Mouse (Mus musculus) heart, adult 2 months (tissue): ENCODE measurements around the gene Slc24a3. TPM values are rescaled to one million over a fixed set of nuclear protein-coding genes. Genes with fewer than 3 reads are reported as not detected.

ENCODE experiments used
- DNase-seq, 2 experiments: peaks; one replicate each; pipeline ENCODE4 v3.0.0; 2021
- H3K27ac ChIP-seq: fragments of 200-600 bp; 2 replicates; pipeline ENCODE4 v1.8.1; 2022
- H3K27me3 ChIP-seq: fragments of 200-500 bp; 2 replicates; pipeline ENCODE4 v1.6.1; 2012; ENCODE audit warnings: mild to moderate bottlenecking, low read length, inconsistent platforms, mixed read lengths; ENCODE audit not compliant: control insufficient read depth, insufficient read depth
- H3K36me3 ChIP-seq: fragments of 200-500 bp; 2 replicates; pipeline ENCODE4 v1.6.1; 2012; ENCODE audit warnings: low read length, inconsistent platforms; ENCODE audit not compliant: control insufficient read depth, insufficient read depth
- H3K4me1 ChIP-seq: fragments of 200-500 bp; 2 replicates; pipeline ENCODE4 v1.6.1; 2011; ENCODE audit warnings: low read length; ENCODE audit not compliant: control insufficient read depth, insufficient read depth
- H3K4me3 ChIP-seq: fragments of 200-600 bp; 2 replicates; pipeline ENCODE4 v1.8.1; 2022
- H3K79me2 ChIP-seq: fragments of 200-500 bp; replicated peaks from 2 replicates; pipeline ENCODE4 v1.6.1; 2012; ENCODE audit warnings: mild to moderate bottlenecking, inconsistent platforms, low read length, moderate library complexity, mixed read lengths; ENCODE audit not compliant: control insufficient read depth, insufficient read depth
- H3K9ac ChIP-seq: fragments of 200-500 bp; 2 replicates; pipeline ENCODE4 v1.6.1; 2012; ENCODE audit warnings: low read depth, mild to moderate bottlenecking, control low read depth, inconsistent platforms, low read length, mixed read lengths
- CTCF ChIP-seq: fragments of 200-600 bp; IDR thresholded peaks from 2 replicates; pipeline ENCODE4 v1.8.1; 2022; ENCODE audit warnings: antibody characterized with exemption, mild to moderate bottlenecking, moderate library complexity
- EP300 ChIP-seq: fragments of 200-500 bp; IDR thresholded peaks from 2 replicates; pipeline ENCODE4 v1.6.1; 2011; ENCODE audit warnings: low read depth, low read length, control low read depth; ENCODE audit not compliant: insufficient read depth
- POLR2A ChIP-seq: fragments of 200-500 bp; IDR thresholded peaks from 2 replicates; pipeline ENCODE4 v1.6.1; 2011; ENCODE audit warnings: mild to moderate bottlenecking, low read depth, low read length, control low read depth; ENCODE audit not compliant: insufficient read depth
- WGBS: fragments of 180-500 bp; shearing (Covaris S2); methylation state at CpG from one replicate; pipeline ENCODE4 v1.1.7; 2018; 5-methylcytosine and 5-hydroxymethylcytosine counted together
- intact Hi-C: fragments of 180-260 bp; cut with DNase I; formaldehyde crosslinking; loops from one replicate; pipeline ENCODE4 v1.15.1; 2025
- polyA plus RNA-seq: library from polyadenylated mRNA; depleted of rRNA; stranded (reverse); fragments of >200 nt; gene quantifications from 2 replicates; pipeline ENCODE4 v1.2.3, GENCODE M21; 2012
- total RNA-seq, 2 experiments: library from RNA; stranded (reverse); gene quantifications; 2 replicates each; pipeline ENCODE4 v1.2.3; 2021

Gene Slc24a3
- total and polyA plus RNA-seq, 3 experiments, result 2.7 to 3.6 (median 2.8) TPM

DNA sequence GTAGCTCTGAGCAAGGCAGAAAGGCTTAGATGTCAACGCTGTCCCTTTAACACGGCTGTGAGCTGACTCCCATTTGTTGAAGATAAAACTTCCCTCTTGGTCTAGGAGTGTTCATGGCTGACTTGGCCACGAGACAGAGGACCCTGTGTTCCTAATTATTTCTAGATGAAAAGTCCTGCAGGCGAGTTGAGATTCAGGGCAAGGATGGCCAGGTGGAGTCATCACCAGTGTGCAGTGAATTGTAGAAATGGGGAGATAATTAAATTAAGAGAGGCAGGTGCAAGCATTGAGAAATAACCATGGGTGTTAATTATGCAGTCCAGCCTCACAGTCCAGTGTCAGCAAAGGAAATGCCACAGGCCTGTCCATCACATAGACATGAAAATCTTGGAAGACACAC is 158.3 kb downstream of the Slc24a3 start:
- TF ChIP-seq CTCF, result no peak
- no peak for TF ChIP-seq EP300
- TF ChIP-seq POLR2A, result no peak
- Histone ChIP-seq H3K27me3 (no peaks in the 10 kb centered on the region), H3K4me1 (no peaks in the 10 kb centered on the region), H3K4me3 (no peak overlapping the region), H3K27ac (no peak overlapping the region), H3K9ac (no peak overlapping the region), H3K79me2 (no peaks in the 10 kb centered on the region), H3K36me3 (no peaks in the 10 kb centered on the region)
- DNase-seq, result no peak
- WGBS, result 57% methylated on average over 4 of the region's 4 CpGs
- intact Hi-C loops, result no loop called here

DNA sequence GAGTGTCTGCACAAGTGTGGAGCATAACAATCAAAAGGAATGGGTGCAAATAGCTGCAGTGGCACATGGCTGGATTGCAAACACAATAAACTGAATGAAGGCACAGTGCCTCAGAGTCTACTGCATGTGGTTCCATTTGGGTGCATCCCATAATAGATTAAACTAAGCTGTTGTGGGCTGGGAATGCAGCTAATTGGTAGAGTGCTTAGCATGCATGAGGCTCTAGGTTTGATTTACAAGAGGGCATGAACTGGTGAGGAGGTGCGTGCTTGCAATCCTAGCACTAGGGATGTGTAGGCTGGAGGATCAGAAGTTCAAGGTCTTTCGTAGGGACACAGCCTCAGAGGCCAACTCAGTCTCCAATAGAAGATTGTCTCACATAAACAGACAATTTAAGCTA is 159.0 kb downstream of the Slc24a3 start:
- no peak for TF ChIP-seq EP300
- TF ChIP-seq CTCF, result no peak
- no peak for TF ChIP-seq POLR2A
- H3K27me3 ChIP-seq, result no peaks in the 10 kb centered on the region
- 84% methylated on average over 2 of the region's 2 CpGs for WGBS
- no peaks in the 10 kb centered on the region for H3K4me1 ChIP-seq
- H3K27ac ChIP-seq, result no peak overlapping the region
- H3K36me3 ChIP-seq, result no peaks in the 10 kb centered on the region
- DNase-seq, result no peak
- H3K4me3 ChIP-seq, result no peak overlapping the region
- no peak overlapping the region for H3K9ac ChIP-seq
- no peaks in the 10 kb centered on the region for H3K79me2 ChIP-seq
- intact Hi-C loops, result no loop called here

DNA sequence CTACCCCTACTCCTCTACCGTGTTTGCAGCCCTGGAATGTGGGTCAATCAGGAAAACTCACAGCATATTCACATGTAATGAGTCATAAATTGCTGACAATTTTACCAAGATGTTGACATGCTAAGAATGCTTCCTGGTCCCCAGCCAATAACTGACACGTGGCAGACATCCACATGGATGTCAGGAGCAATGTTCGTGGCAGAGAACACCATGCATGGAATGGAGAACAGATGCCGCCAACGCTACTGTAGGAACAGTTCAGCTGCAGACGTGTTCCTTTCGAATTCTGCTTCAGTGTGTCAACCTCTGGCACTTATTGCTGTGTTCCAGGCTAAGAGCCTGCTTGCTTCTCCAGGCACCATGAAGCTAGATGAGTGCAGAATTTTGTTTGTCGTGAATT is 162.2 kb downstream of the Slc24a3 start:
- DNase-seq, result peak; percentile 36 to 45
- H3K4me1 ChIP-seq, result no peaks in the 10 kb centered on the region
- H3K27ac ChIP-seq, result no peak overlapping the region
- no peaks in the 10 kb centered on the region for H3K79me2 ChIP-seq
- no peak overlapping the region for H3K4me3 ChIP-seq
- H3K9ac ChIP-seq, result no peak overlapping the region
- intact Hi-C loops, result no loop called here
- WGBS, result 44% methylated on average over 8 of the region's 8 CpGs
- TF ChIP-seq CTCF (no peak), EP300 (no peak), POLR2A (no peak)
- no peaks in the 10 kb centered on the region for H3K36me3 ChIP-seq
- H3K27me3 ChIP-seq, result no peaks in the 10 kb centered on the region

DNA sequence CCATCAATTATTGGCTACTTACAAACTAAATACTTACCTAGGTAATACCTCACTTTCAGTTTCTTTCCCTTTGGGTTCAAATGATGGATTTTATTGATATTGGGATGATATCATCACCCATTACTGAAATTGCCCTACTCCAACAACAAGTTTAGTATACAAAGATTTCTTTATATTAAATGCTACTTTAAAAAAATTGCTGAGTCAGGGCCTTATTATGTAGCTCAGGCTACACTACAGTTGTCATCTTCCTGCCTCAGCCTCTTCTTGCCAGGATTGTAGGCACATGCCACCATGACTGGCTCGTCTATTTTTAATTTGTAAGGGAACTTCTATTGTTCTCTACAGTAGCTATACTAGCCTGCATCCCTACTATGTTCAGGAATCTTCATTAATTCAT is 164.0 kb downstream of the Slc24a3 start:
- Histone ChIP-seq H3K36me3 (no peaks in the 10 kb centered on the region), H3K4me3 (no peak overlapping the region), H3K4me1 (no peaks in the 10 kb centered on the region), H3K27me3 (no peaks in the 10 kb centered on the region), H3K9ac (no peak overlapping the region), H3K79me2 (no peaks in the 10 kb centered on the region), H3K27ac (no peak overlapping the region)
- no peak for DNase-seq
- 77% methylated on average over 1 of the region's 1 CpGs for WGBS
- TF ChIP-seq CTCF (no peak), POLR2A (no peak), EP300 (no peak)
- intact Hi-C loops, result no loop called here

DNA sequence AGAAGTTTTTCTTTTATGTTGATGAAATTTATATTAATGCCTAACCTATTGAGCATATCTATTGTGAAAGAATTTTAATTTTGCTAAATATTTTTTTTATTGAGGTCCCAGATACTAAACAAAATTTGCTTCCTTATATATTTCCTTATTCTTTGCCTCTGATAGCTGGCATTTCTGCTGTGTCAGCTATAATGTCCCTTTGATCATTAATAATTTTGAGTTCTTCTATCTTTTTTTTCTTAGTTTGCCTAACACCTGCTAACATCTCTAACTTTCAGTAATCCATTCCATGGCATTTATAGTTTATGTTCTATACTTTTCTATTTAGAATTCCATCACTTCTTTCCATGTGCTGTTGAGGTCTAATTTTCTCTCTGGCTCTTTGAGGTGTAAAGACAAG is 165.9 kb downstream of the Slc24a3 start:
- Histone ChIP-seq H3K4me3 (no peak overlapping the region), H3K36me3 (no peaks in the 10 kb centered on the region), H3K79me2 (no peaks in the 10 kb centered on the region), H3K4me1 (no peaks in the 10 kb centered on the region), H3K9ac (no peak overlapping the region), H3K27me3 (no peaks in the 10 kb centered on the region), H3K27ac (no peak overlapping the region)
- intact Hi-C loops, result no loop called here
- no peak for DNase-seq
- TF ChIP-seq CTCF, result no peak
- TF ChIP-seq POLR2A, result no peak
- no peak for TF ChIP-seq EP300

DNA sequence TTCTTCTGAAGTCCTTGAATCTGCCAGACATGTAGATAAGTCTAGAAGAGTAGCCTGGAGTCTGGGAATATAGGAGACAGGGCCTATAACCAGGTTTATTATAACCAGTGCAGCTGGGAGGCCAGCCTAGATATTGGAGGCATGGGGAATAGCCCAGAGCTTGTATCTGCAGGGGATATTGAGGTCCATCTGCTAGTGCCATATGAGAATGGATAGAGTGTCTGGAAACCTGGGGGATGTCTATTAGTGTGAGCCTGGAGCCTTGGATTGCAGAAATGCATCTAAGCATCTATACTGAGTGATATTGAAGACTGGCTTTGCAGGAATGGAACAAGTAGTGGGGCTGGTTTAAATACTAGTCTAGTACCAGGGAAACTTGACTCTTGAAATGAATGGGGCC is 168.9 kb downstream of the Slc24a3 start:
- H3K4me3 ChIP-seq, result no peak overlapping the region
- no peak for DNase-seq
- intact Hi-C loops, result no loop called here
- no peaks in the 10 kb centered on the region for H3K79me2 ChIP-seq
- H3K9ac ChIP-seq, result no peak overlapping the region
- H3K27me3 ChIP-seq, result no peaks in the 10 kb centered on the region
- no peaks in the 10 kb centered on the region for H3K4me1 ChIP-seq
- no peak overlapping the region for H3K27ac ChIP-seq
- TF ChIP-seq CTCF (no peak), POLR2A (no peak), EP300 (no peak)
- no peaks in the 10 kb centered on the region for H3K36me3 ChIP-seq

DNA sequence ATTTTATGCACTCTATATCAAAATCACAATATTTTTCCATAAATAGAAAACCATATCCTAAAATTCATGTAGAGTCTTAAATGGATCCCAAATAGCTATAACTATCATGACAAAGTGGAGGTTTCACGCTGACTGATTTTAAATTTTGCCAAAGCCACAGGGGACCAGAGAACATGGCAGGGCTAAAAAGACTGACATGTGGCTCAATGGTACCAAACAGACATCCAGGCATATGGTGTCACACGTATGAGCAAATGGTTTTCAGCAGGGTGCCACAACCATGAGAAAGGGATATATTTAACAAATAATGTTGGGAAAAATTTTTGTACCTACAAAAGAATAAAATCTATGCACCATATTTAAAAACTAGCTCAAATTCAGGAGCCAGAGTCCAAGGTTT is 173.3 kb downstream of the Slc24a3 start:
- intact Hi-C loops, result no loop called here
- TF ChIP-seq POLR2A (no peak), EP300 (no peak), CTCF (no peak)
- Histone ChIP-seq H3K36me3 (no peaks in the 10 kb centered on the region), H3K4me3 (no peak overlapping the region), H3K27ac (no peak overlapping the region), H3K9ac (no peak overlapping the region), H3K79me2 (no peaks in the 10 kb centered on the region), H3K4me1 (no peaks in the 10 kb centered on the region), H3K27me3 (no peaks in the 10 kb centered on the region)
- DNase-seq, result no peak
- WGBS, result 84% methylated on average over 2 of the region's 2 CpGs
